Mouse (Mus musculus): ENCODE data around the gene Gm45261.

- TF ChIP-seq CTCF (IDR thresholded peaks at IDR 0.05; ENCODE audit: control insufficient read depth, insufficient read depth, low read length) (no peak), POLR2A (IDR thresholded peaks at IDR 0.05; ENCODE audit: borderline replicate concordance, control insufficient read depth, low read depth, low read length) (no peak)
These were observed 7.3 kb downstream of the Gm45261 start for GRCm38 (mm10) chr1:80453971-80454370.
